Mouse (Mus musculus): ENCODE data around the gene Hcn3.

DNA sequence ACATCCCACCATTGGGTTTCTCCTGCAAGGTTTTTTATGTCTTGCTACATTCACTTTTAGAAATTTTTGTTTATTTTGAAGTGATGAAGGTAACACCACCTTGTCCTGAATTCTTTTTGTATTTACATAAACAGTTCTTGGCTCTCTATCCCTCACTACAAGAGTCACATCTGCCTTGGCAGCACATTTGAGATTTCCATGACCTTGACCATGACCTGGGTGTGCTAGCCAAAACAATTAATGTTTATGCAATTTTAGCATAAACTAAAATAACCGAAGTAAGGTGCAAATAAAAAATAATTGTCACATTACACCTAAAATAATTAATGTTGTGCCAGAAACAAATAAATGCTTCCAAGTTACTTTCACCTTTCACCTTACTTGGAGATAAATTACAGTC is 51.9 kb downstream of the Hcn3 start:
- TF ChIP-seq CTCF (IDR thresholded peaks at IDR 0.05; ENCODE audit: borderline replicate concordance, extremely low read depth, insufficient read depth, insufficient read length) = no peak
- TF ChIP-seq POLR2A (IDR thresholded peaks at IDR 0.05; ENCODE audit: borderline replicate concordance, extremely low read depth, insufficient read depth, insufficient read length, poor library complexity, severe bottlenecking) = no peak
